Mouse (Mus musculus): ENCODE results near the gene Drd4.

The Drd4 gene

DNA sequence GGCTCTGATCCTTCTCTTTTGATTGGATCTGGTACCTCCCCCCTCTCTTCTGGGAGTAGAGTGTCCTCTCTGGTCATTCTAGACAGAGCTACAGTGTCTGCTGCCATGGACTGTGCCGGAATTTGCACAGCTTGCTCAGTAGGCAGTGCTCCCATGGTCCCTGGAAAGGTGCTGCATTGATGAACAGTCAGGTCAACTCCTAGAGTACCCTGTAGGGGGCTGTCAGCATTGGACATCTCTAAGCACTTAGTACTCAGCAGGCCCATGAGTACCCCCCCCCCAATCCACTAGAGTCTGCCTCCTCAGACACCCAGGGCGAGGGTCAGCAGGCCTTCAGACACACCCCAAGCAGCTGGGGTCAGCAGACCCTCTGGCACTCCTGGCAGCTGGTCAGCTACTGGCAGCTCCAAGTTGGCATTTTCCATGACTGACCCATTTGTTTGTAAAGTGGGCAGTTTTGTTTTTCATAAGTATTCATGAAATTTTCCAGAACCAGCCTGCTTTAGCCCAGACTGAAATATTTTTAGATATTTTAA is 43.3 kb downstream of the Drd4 start:
- DNase-seq (ENCODE audit: low spot score in 2 of 2) = no peak

DNA sequence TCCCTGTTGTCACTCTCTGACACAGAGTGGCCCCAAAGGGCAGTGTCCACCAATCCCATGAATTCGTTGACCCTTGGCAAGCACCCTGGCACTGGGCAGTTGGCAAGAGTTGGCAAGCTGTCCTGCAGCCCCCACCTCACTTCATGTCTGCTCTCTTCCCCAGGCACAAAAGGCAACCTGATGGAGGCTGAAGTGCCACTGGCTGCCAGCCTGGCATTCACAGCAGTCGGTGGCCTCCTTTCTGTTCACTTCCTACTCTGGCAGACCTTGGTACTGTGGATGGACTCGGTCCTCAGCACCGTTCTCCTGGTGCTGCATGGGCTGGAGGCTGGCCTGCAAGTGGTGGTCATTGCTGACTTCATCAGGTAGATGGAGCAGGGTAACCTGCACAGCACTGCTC is 43.9 kb downstream of the Drd4 start:
- no peak for DNase-seq (ENCODE audit: low spot score in 2 of 2)

DNA sequence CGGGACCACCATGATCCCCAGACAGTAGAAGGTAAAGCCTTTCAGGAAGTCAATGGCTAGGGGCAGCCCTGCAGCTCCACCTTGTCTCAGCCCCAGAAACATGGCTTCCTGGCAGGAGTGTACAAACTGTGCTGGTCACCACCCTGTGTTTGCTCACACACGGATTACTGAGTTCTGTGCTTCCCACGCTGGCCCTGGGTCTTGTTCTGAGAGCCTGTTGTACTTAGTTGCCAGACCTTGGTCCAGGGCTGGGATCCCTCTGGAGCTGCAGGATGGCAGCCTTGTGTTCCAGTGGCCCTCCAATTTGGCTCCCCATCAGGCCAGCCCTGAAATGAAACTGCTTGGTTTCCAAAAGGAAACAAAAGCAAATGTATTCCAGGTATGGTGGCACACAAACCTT is 44.5 kb downstream of the Drd4 start:
- no peak for DNase-seq (ENCODE audit: low spot score in 2 of 2)

DNA sequence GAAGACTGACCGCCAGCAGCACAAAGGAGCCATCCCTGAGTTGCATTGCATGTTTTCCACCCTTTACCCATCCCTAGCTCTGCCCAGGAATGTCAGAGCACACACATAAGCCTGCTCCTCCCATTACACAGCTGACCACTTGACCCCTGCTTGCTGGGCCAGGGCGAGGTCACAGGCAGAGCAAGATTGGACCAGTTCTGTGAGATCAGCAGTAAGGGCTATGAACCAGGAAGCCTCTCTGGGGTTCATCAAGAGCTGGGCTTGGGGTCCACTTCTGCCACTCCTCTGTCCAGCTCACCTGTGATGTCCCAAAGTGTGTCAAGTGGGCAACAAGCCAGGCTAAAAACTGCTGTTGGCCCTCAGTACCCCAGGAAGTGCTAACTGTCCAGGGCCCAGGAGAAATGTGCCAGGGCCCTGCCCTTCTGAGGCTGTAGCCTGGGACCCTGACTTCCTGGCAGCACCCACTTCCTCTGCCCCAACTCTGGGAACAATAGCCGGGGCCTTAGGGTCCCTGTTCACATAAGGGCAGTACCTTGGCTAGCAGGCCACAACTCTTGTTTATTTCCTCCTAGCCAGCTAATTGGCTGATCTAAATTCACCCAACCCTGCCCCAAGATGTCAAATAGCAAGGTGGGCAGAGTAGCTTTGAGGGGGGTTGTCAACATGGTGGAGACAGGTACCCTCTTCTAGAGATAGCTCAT is 46.1 kb downstream of the Drd4 start:
- DNase-seq (ENCODE audit: low spot score in 2 of 2) = no peak

- DNase-seq (ENCODE audit: low spot score in 2 of 2) = no peak
These were observed 46.8 kb downstream of the Drd4 start, which contains the start of gene Eps8l2 for GRCm38 (mm10) chr7:141338576-141339131. Gene Eps8l2 (plus strand): TSS chr7:141338880.

DNA sequence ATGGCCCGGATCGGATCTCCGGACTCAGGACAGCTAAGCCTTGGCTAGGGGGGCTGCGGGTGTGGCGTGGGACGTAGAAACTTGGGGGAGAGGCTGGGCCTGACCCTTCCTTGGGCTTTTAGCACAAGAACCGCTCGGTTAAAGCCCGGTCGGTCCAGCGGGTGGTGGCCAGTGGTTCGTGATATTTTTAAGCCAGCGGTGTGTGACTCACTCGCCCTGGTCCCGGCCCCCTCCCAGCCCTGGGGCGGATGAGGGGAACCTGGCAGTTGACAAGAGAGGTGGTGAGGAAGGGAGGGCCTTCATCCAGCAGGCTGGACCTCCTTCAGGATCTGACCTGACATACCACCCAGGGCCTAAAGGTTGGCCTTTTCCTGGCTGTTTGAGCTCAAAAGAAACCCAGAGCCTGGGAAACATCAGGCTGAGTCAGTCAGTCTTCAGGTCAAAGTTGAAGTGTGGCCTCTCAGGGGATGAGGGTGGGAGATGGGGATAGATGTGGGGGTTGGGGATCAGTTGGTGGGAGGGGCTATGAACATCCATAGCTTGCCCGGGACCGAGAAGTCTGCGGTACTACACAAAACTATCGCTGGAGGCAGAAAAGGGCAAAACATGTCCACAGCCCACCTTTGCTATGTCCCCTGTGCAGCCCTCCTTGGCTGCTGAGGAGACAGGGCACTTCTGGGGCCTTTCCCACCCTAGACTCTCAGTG is 47.6 kb downstream of the Drd4 start:
- no peak for DNase-seq (ENCODE audit: low spot score in 2 of 2)

DNA sequence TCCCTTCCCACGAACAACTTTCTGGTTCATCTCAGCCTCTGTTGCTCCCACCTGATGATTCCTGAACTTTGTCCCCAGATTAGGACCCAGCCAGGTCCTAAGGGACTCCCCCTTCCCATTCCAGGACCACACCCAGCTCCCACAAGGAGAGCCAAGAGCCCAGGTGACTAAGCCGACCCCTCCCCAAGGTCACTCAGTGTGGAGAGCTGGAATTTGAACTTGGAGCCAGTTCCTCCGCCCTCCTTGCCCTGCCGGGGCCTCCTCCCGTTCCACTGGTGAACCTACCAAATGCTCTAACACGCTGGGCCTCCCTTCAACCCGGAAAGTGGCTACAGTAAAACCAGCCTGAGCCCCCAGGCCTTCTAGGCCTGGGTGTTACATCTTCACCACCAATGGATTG is 48.2 kb downstream of the Drd4 start:
- no peak for DNase-seq (ENCODE audit: low spot score in 2 of 2)

GRCm38 (mm10) chr7:141340476-141340875 is 48.7 kb downstream of the Drd4 start:
- DNase-seq (ENCODE audit: low spot score in 2 of 2) = no peak

GRCm38 (mm10) chr7:141341689-141342226 is 50.0 kb downstream of the Drd4 start:
- no peak for DNase-seq (ENCODE audit: low spot score in 2 of 2)

DNA sequence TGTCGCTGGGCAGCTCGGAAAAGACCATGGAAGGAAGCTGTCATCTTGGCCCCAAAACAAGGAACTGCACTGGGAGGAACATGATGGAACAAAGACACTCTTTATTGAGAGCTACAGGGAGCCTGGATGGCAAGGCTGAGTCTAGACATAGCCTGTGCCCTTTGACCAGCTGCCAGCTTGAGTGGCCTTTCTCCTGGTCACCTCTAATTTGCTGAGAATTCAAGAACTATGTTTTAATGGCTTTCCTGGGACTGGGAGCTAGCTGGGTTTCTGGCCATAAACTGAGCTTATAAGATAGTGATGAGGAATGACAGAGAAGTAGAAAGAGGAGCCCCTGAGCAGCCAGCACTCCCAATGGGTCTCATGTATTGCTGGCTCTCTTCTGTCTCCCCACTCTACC is 51.4 kb downstream of the Drd4 start:
- no peak for DNase-seq (ENCODE audit: low spot score in 2 of 2)

GRCm38 (mm10) chr7:141343696-141344095 is 51.9 kb downstream of the Drd4 start:
- DNase-seq (ENCODE audit: low spot score in 2 of 2) = no peak

GRCm38 (mm10) chr7:141344787-141345186 is 53.0 kb downstream of the Drd4 start:
- no peak for DNase-seq (ENCODE audit: low spot score in 2 of 2)
